Mouse (Mus musculus) midbrain, postnatal 0 days (tissue): ENCODE measurements around the gene Cdh13. TPM values are rescaled to one million over a fixed set of nuclear protein-coding genes. Genes with fewer than 3 reads are reported as not detected.

Source experiments
- ATAC-seq: fragments of 200-750 bp; cut with Nextera tagmentation; 2 replicates; pipeline ENCODE4 v1.8.0; 2017; ENCODE audit warnings: moderate number of reproducible peaks, mild to moderate bottlenecking, moderate TSS enrichment, moderate library complexity; ENCODE audit not compliant: low FRiP score
- DNase-seq: peaks from one replicate; pipeline ENCODE4 v3.0.0-alpha.2; 2015; ENCODE audit warnings: low spot score
- H3K27ac ChIP-seq: fragments of 300-500 bp; sonication (generic); 2 replicates; pipeline ENCODE4 v1.5.1; 2014; ENCODE audit warnings: low read depth, mild to moderate bottlenecking, low read length, mixed read lengths
- H3K27me3 ChIP-seq: fragments of 300-500 bp; sonication (generic); 2 replicates; pipeline ENCODE4 v1.6.1; 2014; ENCODE audit warnings: low read length, control low read depth, mixed read lengths; ENCODE audit not compliant: insufficient read depth
- H3K36me3 ChIP-seq: fragments of 300-500 bp; sonication (generic); 2 replicates; pipeline ENCODE4 v1.6.1; 2014; ENCODE audit warnings: low read length, control low read depth, mixed read lengths; ENCODE audit not compliant: insufficient read depth
- H3K4me1 ChIP-seq: fragments of 300-500 bp; sonication (generic); 2 replicates; pipeline ENCODE4 v1.6.1; 2014; ENCODE audit warnings: mild to moderate bottlenecking, control low read depth, antibody characterized with exemption, low read length, mixed read lengths; ENCODE audit not compliant: insufficient read depth
- H3K4me2 ChIP-seq: fragments of 300-500 bp; sonication (generic); 2 replicates; pipeline ENCODE4 v1.6.1; 2014; ENCODE audit warnings: low read depth, mild to moderate bottlenecking, low read length, mixed read lengths; ENCODE audit not compliant: poor library complexity, severe bottlenecking
- H3K4me3 ChIP-seq: fragments of 300-500 bp; sonication (generic); 2 replicates; pipeline ENCODE4 v1.5.1; 2014; ENCODE audit warnings: low read depth, mild to moderate bottlenecking, low read length, moderate library complexity
- H3K9ac ChIP-seq: fragments of 300-500 bp; sonication (generic); replicated peaks from 2 replicates; pipeline ENCODE4 v1.6.1; 2014; ENCODE audit warnings: mild to moderate bottlenecking, low read length, moderate library complexity, mixed read lengths; ENCODE audit not compliant: poor library complexity, severe bottlenecking
- H3K9me3 ChIP-seq: fragments of 300-500 bp; sonication (generic); 2 replicates; pipeline ENCODE4 v1.6.1; 2016; ENCODE audit warnings: low read length, control low read depth
- CTCF ChIP-seq: IDR thresholded peaks from 2 replicates; pipeline ENCODE4 v1.5.1; 2016; ENCODE audit warnings: antibody characterized with exemption, mild to moderate bottlenecking
- WGBS: fragments of 180-500 bp; shearing (Covaris S2); extraction: QIAGEN DNeasy Blood & Tissue Kit; methylation state at CpG from one replicate; pipeline ENCODE4 v1.1.7; 2014; 5-methylcytosine and 5-hydroxymethylcytosine counted together
- polyA plus RNA-seq: library from polyadenylated mRNA; unstranded; fragments of >200 nt; fragmentation: Nextera tagmentation; extraction: Ambion mirVana; gene quantifications from 2 replicates; pipeline ENCODE4 v1.2.1, GENCODE M21; 2015
- total RNA-seq: library from RNA; depleted of rRNA; stranded (reverse); fragments of >200 nt; gene quantifications from 2 replicates; pipeline ENCODE4 v1.2.3, GENCODE M21; 2014

Cdh13 gene
- total and polyA plus RNA-seq, 2 experiments from 2014 or later: 199 to 203 TPM

- Histone ChIP-seq H3K27me3 (no peaks in the 10 kb centered on the region), H3K9ac (no peak overlapping the region), H3K4me1 (no peaks in the 10 kb centered on the region), H3K36me3 (no peaks in the 10 kb centered on the region), H3K4me3 (no peak overlapping the region), H3K27ac (no peak overlapping the region), H3K9me3 (no peaks in the 10 kb centered on the region), H3K4me2 (no peak overlapping the region)
- no peak for TF ChIP-seq CTCF
- ATAC-seq (no peak), DNase-seq (no peak)
- WGBS: 56% methylated on average over 4 of the region's 4 CpGs
Observed at GRCm38 (mm10) chr8:118410341-118410970, 126.9 kb downstream of the Cdh13 start.

GRCm38 (mm10) chr8:118415672-118416071, 132.1 kb downstream of the Cdh13 start:
- Histone ChIP-seq H3K9ac (no peak overlapping the region), H3K27me3 (no peaks in the 10 kb centered on the region), H3K36me3 (no peaks in the 10 kb centered on the region), H3K4me1 (no peaks in the 10 kb centered on the region), H3K4me2 (no peak overlapping the region), H3K9me3 (no peaks in the 10 kb centered on the region), H3K27ac (no peak overlapping the region), H3K4me3 (no peak overlapping the region)
- DNase-seq (no peak), ATAC-seq (no peak)
- WGBS: 66% methylated on average over 7 of the region's 7 CpGs
- no peak for TF ChIP-seq CTCF

DNA sequence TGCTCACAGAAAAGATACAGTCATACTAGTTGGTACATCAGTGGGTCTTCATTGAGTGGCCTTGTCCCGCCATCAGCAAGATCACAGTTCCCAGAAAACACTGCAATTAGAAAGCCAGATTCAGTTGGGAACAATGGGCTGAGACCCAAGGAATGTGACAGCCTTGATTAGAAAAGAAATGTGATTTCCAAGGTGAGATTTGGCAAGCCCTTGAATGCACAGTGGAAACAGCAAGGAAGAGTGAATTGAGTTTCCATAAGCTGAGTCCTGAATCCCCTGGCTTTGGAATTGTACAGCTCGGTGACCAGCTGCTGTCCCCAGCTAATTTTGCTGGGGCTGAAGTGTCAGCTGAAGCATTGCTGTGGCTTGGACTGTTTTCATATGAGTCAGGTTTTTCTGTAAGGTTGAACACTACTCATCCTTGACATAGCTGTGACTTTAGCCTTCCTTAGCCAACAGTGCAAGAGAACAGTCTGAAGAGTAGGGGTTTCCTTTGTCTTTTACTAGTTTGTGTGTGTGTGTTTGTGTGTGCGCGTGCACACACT, 133.3 kb downstream of the Cdh13 start:
- Histone ChIP-seq H3K27me3 (no peaks in the 10 kb centered on the region), H3K9ac (no peak overlapping the region), H3K36me3 (no peaks in the 10 kb centered on the region), H3K4me3 (no peak overlapping the region), H3K27ac (no peak overlapping the region), H3K4me2 (no peak overlapping the region), H3K4me1 (no peaks in the 10 kb centered on the region), H3K9me3 (no peaks in the 10 kb centered on the region)
- TF ChIP-seq CTCF: no peak
- DNase-seq: no peak
- ATAC-seq: no peak
- WGBS: 92% methylated on average over 4 of the region's 4 CpGs

- no peaks in the 10 kb centered on the region for H3K4me1 ChIP-seq
- 93% methylated on average over 10 of the region's 10 CpGs for WGBS
- TF ChIP-seq CTCF: no peak
- DNase-seq (no peak), ATAC-seq (no peak)
- H3K9ac ChIP-seq: no peak overlapping the region
- no peak overlapping the region for H3K4me3 ChIP-seq
- no peaks in the 10 kb centered on the region for H3K36me3 ChIP-seq
- no peak overlapping the region for H3K27ac ChIP-seq
- H3K9me3 ChIP-seq: no peaks in the 10 kb centered on the region
- no peaks in the 10 kb centered on the region for H3K27me3 ChIP-seq
- H3K4me2 ChIP-seq: no peak overlapping the region
Observed at GRCm38 (mm10) chr8:118422624-118423023, 139.1 kb downstream of the Cdh13 start.

- H3K27ac ChIP-seq: no peak overlapping the region
- ATAC-seq: no peak
- no peak for DNase-seq
- H3K9me3 ChIP-seq: no peaks in the 10 kb centered on the region
- 62% methylated on average over 7 of the region's 7 CpGs for WGBS
- peaks cover 2% of the 10 kb centered on the region; the same call in 1 of the 2 replicates for H3K4me1 ChIP-seq
- no peak overlapping the region for H3K4me3 ChIP-seq
- no peaks in the 10 kb centered on the region for H3K27me3 ChIP-seq
- no peak for TF ChIP-seq CTCF
- no peak overlapping the region for H3K9ac ChIP-seq
- no peak overlapping the region for H3K4me2 ChIP-seq
- no peaks in the 10 kb centered on the region for H3K36me3 ChIP-seq
Observed at GRCm38 (mm10) chr8:118428941-118429340, 145.4 kb downstream of the Cdh13 start.

GRCm38 (mm10) chr8:118431731-118432440, 148.4 kb downstream of the Cdh13 start:
- ATAC-seq: no peak
- Histone ChIP-seq H3K27ac (no peak overlapping the region), H3K4me2 (no peak overlapping the region), H3K4me3 (no peak overlapping the region), H3K9ac (no peak overlapping the region), H3K4me1 (peaks cover 2% of the 10 kb centered on the region; the same call in 1 of the 2 replicates), H3K36me3 (no peaks in the 10 kb centered on the region), H3K9me3 (no peaks in the 10 kb centered on the region), H3K27me3 (no peaks in the 10 kb centered on the region)
- DNase-seq: no peak
- 73% methylated on average over 11 of the region's 11 CpGs for WGBS
- no peak for TF ChIP-seq CTCF
